Mouse (Mus musculus): ENCODE measurements around the gene Adamts14. TPM values are rescaled to one million over a fixed set of nuclear protein-coding genes. Genes with fewer than 3 reads are reported as not detected.

Adamts14 gene
- polyA plus RNA-seq, 1 experiment = 3.3 TPM

DNA sequence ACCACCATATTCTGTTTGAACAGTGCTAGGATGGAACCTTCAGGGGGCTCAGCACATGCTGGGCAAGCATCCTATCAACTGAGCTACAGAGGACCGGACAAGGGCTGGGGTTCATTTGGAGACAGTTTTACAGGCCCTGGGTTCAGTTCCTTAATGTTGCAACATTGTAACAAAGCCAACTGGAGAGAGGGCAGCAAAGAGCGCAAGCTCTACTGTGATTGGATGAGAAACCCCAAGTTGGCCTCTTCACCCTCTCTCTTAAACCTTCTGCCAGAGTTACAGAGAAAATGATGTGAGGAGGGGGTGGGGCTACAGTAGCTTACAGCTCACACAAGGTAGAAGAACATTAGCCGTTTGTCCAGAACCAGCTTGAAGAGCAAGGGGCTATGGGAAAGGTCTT, 86.2 kb downstream of the Adamts14 start:
- no peaks in the 10 kb centered on the region for H3K36me3 ChIP-seq (ENCODE audit: control insufficient read depth, insufficient read depth, low read length)
- H3K4me3 ChIP-seq (ENCODE audit: control insufficient read depth, insufficient read depth, low read length) = no peak overlapping the region
- no peak for DNase-seq
- 89% methylated on average over 3 of the region's 3 CpGs for WGBS
- H3K4me1 ChIP-seq (replicated peaks; ENCODE audit: control insufficient read depth, insufficient read depth, low read length) = peaks cover 7% of the 10 kb centered on the region; the same call in 1 of the 2 replicates
- no peaks in the 10 kb centered on the region for H3K27me3 ChIP-seq (ENCODE audit: control insufficient read depth, insufficient read depth, low read length)
- H3K27ac ChIP-seq (ENCODE audit: control insufficient read depth, insufficient read depth, low read length) = no peak overlapping the region
- no peak for TF ChIP-seq POLR2A (IDR thresholded peaks at IDR 0.05; ENCODE audit: control insufficient read depth, extremely low read depth, insufficient read depth, low read length, poor library complexity)
- no peak for TF ChIP-seq CTCF (IDR thresholded peaks at IDR 0.05; ENCODE audit: borderline replicate concordance, control insufficient read depth, extremely low read depth, insufficient read depth, low read length, poor library complexity)

DNA sequence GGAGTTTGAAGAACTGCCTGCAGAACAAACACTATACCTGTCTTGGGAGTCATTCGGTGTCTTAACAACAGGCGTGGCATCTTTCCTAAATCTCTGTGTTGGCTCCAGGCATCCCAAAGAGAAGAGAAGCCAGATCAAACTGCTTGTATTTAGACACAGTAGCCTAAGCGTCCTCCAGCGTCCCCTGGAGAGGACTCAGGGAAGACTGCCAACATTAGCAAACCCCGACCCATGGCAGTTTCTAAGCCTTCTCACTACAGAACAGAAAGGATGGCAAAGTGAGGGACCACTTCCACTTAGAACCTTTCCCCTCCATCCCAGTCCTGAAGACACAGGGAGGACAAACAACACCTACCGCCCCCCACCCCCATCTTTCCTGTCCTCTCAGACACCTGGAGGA, 93.3 kb downstream of the Adamts14 start:
- Histone ChIP-seq H3K4me1 (replicated peaks; ENCODE audit: control insufficient read depth, insufficient read depth, low read length) (no peaks in the 10 kb centered on the region), H3K27me3 (ENCODE audit: control insufficient read depth, insufficient read depth, low read length) (no peaks in the 10 kb centered on the region), H3K36me3 (ENCODE audit: control insufficient read depth, insufficient read depth, low read length) (no peaks in the 10 kb centered on the region), H3K27ac (ENCODE audit: control insufficient read depth, insufficient read depth, low read length) (no peak overlapping the region), H3K4me3 (ENCODE audit: control insufficient read depth, insufficient read depth, low read length) (no peak overlapping the region)
- 87% methylated on average over 6 of the region's 6 CpGs for WGBS
- DNase-seq = no peak
- no peak for TF ChIP-seq CTCF (IDR thresholded peaks at IDR 0.05; ENCODE audit: borderline replicate concordance, control insufficient read depth, extremely low read depth, insufficient read depth, low read length, poor library complexity)
- no peak for TF ChIP-seq POLR2A (IDR thresholded peaks at IDR 0.05; ENCODE audit: control insufficient read depth, extremely low read depth, insufficient read depth, low read length, poor library complexity)

- H3K27me3 ChIP-seq (ENCODE audit: control insufficient read depth, insufficient read depth, low read length) = no peaks in the 10 kb centered on the region
- TF ChIP-seq CTCF (IDR thresholded peaks at IDR 0.05; ENCODE audit: borderline replicate concordance, control insufficient read depth, extremely low read depth, insufficient read depth, low read length, poor library complexity) = no peak
- TF ChIP-seq POLR2A (IDR thresholded peaks at IDR 0.05; ENCODE audit: control insufficient read depth, extremely low read depth, insufficient read depth, low read length, poor library complexity) = no peak
- H3K4me3 ChIP-seq (ENCODE audit: control insufficient read depth, insufficient read depth, low read length) = no peak overlapping the region
- no peaks in the 10 kb centered on the region for H3K4me1 ChIP-seq (replicated peaks; ENCODE audit: control insufficient read depth, insufficient read depth, low read length)
- no peak overlapping the region for H3K27ac ChIP-seq (ENCODE audit: control insufficient read depth, insufficient read depth, low read length)
- no peak for DNase-seq
- 86% methylated on average over 8 of the region's 8 CpGs for whole genome bisulfite sequencing
- no peaks in the 10 kb centered on the region for H3K36me3 ChIP-seq (ENCODE audit: control insufficient read depth, insufficient read depth, low read length)
These were observed 94.6 kb downstream of the Adamts14 start for GRCm38 (mm10) chr10:61178687-61179086.

- H3K27ac ChIP-seq (ENCODE audit: control insufficient read depth, insufficient read depth, low read length) = no peak overlapping the region
- 89% methylated on average over 4 of the region's 4 CpGs for WGBS
- H3K4me3 ChIP-seq (ENCODE audit: control insufficient read depth, insufficient read depth, low read length) = no peak overlapping the region
- H3K4me1 ChIP-seq (replicated peaks; ENCODE audit: control insufficient read depth, insufficient read depth, low read length) = no peaks in the 10 kb centered on the region
- no peak for DNase-seq
- H3K36me3 ChIP-seq (ENCODE audit: control insufficient read depth, insufficient read depth, low read length) = no peaks in the 10 kb centered on the region
- H3K27me3 ChIP-seq (ENCODE audit: control insufficient read depth, insufficient read depth, low read length) = no peaks in the 10 kb centered on the region
- TF ChIP-seq POLR2A (IDR thresholded peaks at IDR 0.05; ENCODE audit: control insufficient read depth, extremely low read depth, insufficient read depth, low read length, poor library complexity) (no peak), CTCF (IDR thresholded peaks at IDR 0.05; ENCODE audit: borderline replicate concordance, control insufficient read depth, extremely low read depth, insufficient read depth, low read length, poor library complexity) (no peak)
These were observed 95.5 kb downstream of the Adamts14 start for GRCm38 (mm10) chr10:61177751-61178150.

- 70% methylated on average over 7 of the region's 7 CpGs for WGBS
- H3K27me3 ChIP-seq (ENCODE audit: control insufficient read depth, insufficient read depth, low read length) = no peaks in the 10 kb centered on the region
- H3K4me1 ChIP-seq (replicated peaks; ENCODE audit: control insufficient read depth, insufficient read depth, low read length) = no peaks in the 10 kb centered on the region
- H3K27ac ChIP-seq (ENCODE audit: control insufficient read depth, insufficient read depth, low read length) = no peak overlapping the region
- no peak overlapping the region for H3K4me3 ChIP-seq (ENCODE audit: control insufficient read depth, insufficient read depth, low read length)
- TF ChIP-seq POLR2A (IDR thresholded peaks at IDR 0.05; ENCODE audit: control insufficient read depth, extremely low read depth, insufficient read depth, low read length, poor library complexity) (no peak), CTCF (IDR thresholded peaks at IDR 0.05; ENCODE audit: borderline replicate concordance, control insufficient read depth, extremely low read depth, insufficient read depth, low read length, poor library complexity) (no peak)
- no peak for DNase-seq
- no peaks in the 10 kb centered on the region for H3K36me3 ChIP-seq (ENCODE audit: control insufficient read depth, insufficient read depth, low read length)
These were observed 96.9 kb downstream of the Adamts14 start for GRCm38 (mm10) chr10:61176221-61176790.

DNA sequence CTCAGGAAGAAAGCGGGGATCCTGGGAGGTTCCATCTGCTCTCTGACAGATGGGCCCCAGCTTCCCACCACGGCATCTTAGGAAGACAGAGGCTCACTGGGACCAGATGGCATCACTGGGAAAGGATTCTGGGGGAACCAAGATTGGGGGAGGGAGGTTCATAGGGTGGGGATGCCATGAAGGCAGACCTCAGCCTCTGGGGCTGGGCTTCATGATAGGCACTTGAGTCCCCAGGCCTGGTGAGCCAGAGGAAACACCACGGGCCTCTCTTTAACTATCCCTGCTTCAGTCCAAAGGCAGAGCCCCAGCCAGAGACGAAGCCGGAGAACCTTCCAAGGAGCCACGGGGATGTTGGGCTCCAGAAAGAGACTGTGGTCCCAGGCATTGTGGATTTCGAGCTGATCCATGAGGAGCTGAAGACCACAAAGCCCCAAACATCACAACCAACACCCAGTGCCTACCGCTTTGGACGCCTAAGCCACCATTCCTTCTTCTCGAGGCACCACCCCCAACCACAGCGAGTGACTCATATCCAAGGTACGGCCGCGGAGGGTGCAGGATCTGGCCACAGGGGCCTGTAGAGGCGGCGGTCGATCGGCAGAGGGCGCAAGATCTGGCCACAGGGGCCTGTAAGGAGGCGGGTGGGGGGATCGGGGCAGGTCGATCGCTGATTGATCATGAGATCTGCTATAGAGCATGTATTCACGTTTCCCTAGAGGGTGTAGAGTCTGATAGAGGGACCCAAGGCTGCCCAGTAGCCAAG, 97.6 kb downstream of the Adamts14 start:
- no peaks in the 10 kb centered on the region for H3K36me3 ChIP-seq (ENCODE audit: control insufficient read depth, insufficient read depth, low read length)
- H3K4me3 ChIP-seq (ENCODE audit: control insufficient read depth, insufficient read depth, low read length) = no peak overlapping the region
- 0 out of 2 replicates have a peak, but pooled peaks have one; percentile 40 for TF ChIP-seq CTCF (IDR thresholded peaks at IDR 0.05; ENCODE audit: borderline replicate concordance, control insufficient read depth, extremely low read depth, insufficient read depth, low read length, poor library complexity)
- TF ChIP-seq POLR2A (IDR thresholded peaks at IDR 0.05; ENCODE audit: control insufficient read depth, extremely low read depth, insufficient read depth, low read length, poor library complexity) = no peak
- DNase-seq = peak; percentile 12
- 16% methylated on average over 24 of the region's 24 CpGs for WGBS
- H3K27me3 ChIP-seq (ENCODE audit: control insufficient read depth, insufficient read depth, low read length) = no peaks in the 10 kb centered on the region
- H3K27ac ChIP-seq (ENCODE audit: control insufficient read depth, insufficient read depth, low read length) = no peak overlapping the region
- H3K4me1 ChIP-seq (replicated peaks; ENCODE audit: control insufficient read depth, insufficient read depth, low read length) = no peaks in the 10 kb centered on the region

Measured in thymus, adult 2 months (tissue).